Mouse (Mus musculus): ENCODE measurements at regions not wholly inside any gene's neighbourhood (a gene's known extent, or its start where the extent isn't known, plus 50 kb on each side); places are given as distances from the start of the nearest gene placed in this dataset.

DNA sequence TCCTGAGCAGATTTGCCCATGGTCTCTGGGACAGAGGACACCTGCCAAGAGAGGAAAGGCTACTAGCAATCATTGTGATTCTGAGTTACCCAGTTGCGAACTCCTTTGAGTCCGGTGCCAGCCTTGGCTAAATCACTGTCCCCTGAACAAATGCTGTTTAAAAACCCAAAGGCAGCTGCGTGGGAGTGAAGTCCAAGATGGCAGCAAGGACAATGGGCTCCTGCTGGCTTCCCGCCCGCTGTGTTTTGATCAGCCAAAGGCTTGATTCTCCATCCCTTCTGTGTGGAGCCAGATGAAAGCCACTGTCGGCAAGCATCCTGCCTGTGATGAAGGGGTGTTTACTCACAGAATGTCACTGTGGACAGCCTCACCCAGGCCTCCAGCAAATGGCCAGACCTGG lies 111.4 kb downstream of the E030025P04Rik start:
- no peaks in the 10 kb centered on the region for H3K4me1 ChIP-seq (replicated peaks; ENCODE audit: control insufficient read depth, insufficient read depth, low read length)
- H3K27ac ChIP-seq (ENCODE audit: low read depth, low read length): no peak overlapping the region; the same call in 1 of the 2 replicates
- no peak overlapping the region for H3K4me2 ChIP-seq (replicated peaks; ENCODE audit: low read depth, low read length)
- WGBS: 26% methylated on average over 6 of the region's 6 CpGs
- no peaks in the 10 kb centered on the region for H3K9me3 ChIP-seq (ENCODE audit: control insufficient read depth, low read length)
- DNase-seq (ENCODE audit: low spot score) (peak; percentile 26), ATAC-seq (ENCODE audit: low FRiP score) (peak; percentile 71)
- no peak overlapping the region for H3K4me3 ChIP-seq (ENCODE audit: low read depth, low read length)
- H3K36me3 ChIP-seq (ENCODE audit: control insufficient read depth, insufficient read depth, low read length): no peaks in the 10 kb centered on the region
- H3K27me3 ChIP-seq (ENCODE audit: control insufficient read depth, insufficient read depth, low read length): no peaks in the 10 kb centered on the region
- no peak overlapping the region for H3K9ac ChIP-seq (ENCODE audit: low read depth, low read length)

DNA sequence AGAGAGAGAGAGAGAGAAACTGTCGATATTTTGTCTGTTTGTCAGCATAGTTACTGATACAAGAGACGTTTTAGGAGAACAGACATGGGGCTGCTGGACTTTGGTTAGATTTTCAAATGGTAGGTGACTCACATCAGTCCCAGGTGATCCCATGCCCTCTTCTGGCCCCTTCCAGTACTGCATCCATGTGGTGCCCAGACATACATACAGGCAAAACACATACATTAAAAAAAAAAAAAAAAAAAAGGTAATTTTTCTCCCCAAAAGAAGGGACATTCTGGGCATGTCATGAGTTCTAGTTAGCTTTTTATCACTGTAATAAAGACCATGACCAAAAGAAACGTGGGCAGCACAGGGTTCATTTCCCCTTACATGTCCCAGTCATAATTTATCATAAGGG lies 110.3 kb downstream of the Axin2 start:
- H3K4me2 ChIP-seq (replicated peaks; ENCODE audit: low read depth, low read length): no peak overlapping the region
- no peaks in the 10 kb centered on the region for H3K4me1 ChIP-seq (replicated peaks; ENCODE audit: control insufficient read depth, insufficient read depth, low read length)
- DNase-seq (ENCODE audit: low spot score) (peak; percentile 74), ATAC-seq (ENCODE audit: low FRiP score) (peak; percentile 49; the same call in 1 of the 2 replicates)
- WGBS: 23% methylated on average over 3 of the region's 3 CpGs
- no peak overlapping the region for H3K9ac ChIP-seq (ENCODE audit: low read depth, low read length)
- no peaks in the 10 kb centered on the region for H3K9me3 ChIP-seq (ENCODE audit: control insufficient read depth, low read length)
- no peak overlapping the region for H3K4me3 ChIP-seq (ENCODE audit: low read depth, low read length)
- H3K36me3 ChIP-seq (ENCODE audit: control insufficient read depth, insufficient read depth, low read length): no peaks in the 10 kb centered on the region
- no peaks in the 10 kb centered on the region for H3K27me3 ChIP-seq (ENCODE audit: control insufficient read depth, insufficient read depth, low read length)
- H3K27ac ChIP-seq (ENCODE audit: low read depth, low read length): no peak overlapping the region

DNA sequence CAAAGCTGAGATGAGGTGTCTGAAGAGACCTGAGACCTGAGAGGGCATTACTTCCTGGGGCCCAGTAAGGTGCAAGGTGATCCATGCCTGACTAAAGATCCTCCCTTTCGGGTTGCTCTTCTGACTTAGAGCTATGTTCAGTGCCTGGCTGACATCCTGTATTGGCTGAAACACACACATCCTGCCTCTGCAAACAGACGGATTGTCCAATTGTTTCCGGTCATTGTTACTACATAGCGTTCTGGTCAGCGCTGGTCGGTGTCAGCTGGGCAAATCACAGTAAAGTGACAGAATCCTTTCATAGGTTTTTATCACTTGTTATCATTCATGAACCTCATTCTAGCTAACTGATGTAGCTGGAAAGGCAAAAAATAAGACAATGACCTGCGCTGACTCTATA lies 109.7 kb downstream of the Axin2 start:
- ATAC-seq (ENCODE audit: low FRiP score) (no peak), DNase-seq (ENCODE audit: low spot score) (no peak)
- Histone ChIP-seq H3K27ac (ENCODE audit: low read depth, low read length) (no peak overlapping the region), H3K36me3 (ENCODE audit: control insufficient read depth, insufficient read depth, low read length) (no peaks in the 10 kb centered on the region), H3K4me3 (ENCODE audit: low read depth, low read length) (no peak overlapping the region), H3K4me1 (replicated peaks; ENCODE audit: control insufficient read depth, insufficient read depth, low read length) (no peaks in the 10 kb centered on the region), H3K4me2 (replicated peaks; ENCODE audit: low read depth, low read length) (no peak overlapping the region), H3K27me3 (ENCODE audit: control insufficient read depth, insufficient read depth, low read length) (no peaks in the 10 kb centered on the region), H3K9me3 (ENCODE audit: control insufficient read depth, low read length) (no peaks in the 10 kb centered on the region), H3K9ac (ENCODE audit: low read depth, low read length) (no peak overlapping the region)
- WGBS: 65% methylated on average over 7 of the region's 7 CpGs

DNA sequence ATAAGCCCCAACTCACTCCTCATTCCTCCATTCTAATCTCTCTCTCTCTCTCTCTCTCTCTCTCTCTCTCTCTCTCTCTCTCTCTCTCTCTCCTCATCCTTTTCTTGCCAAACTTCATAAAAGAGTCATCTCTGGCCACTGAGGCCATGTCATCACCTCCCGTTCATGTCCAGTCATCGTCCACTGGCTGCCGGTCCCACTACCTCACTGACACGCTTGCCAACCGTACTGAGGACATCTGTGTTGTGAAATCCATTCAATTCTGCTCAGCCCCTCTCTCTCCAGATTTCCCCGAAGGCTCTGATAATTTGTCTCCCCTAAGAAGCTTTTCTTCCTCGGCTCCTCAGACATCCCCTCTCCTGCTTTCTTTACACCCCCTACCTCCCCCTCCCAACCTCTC lies 94.7 kb downstream of the Axin2 start:
- no peaks in the 10 kb centered on the region for H3K4me1 ChIP-seq (replicated peaks; ENCODE audit: control insufficient read depth, insufficient read depth, low read length)
- 76% methylated on average over 7 of the region's 7 CpGs for WGBS
- H3K4me2 ChIP-seq (replicated peaks; ENCODE audit: low read depth, low read length): no peak overlapping the region
- H3K27me3 ChIP-seq (ENCODE audit: control insufficient read depth, insufficient read depth, low read length): no peaks in the 10 kb centered on the region
- H3K9me3 ChIP-seq (ENCODE audit: control insufficient read depth, low read length): no peaks in the 10 kb centered on the region
- H3K9ac ChIP-seq (ENCODE audit: low read depth, low read length): no peak overlapping the region
- H3K27ac ChIP-seq (ENCODE audit: low read depth, low read length): no peak overlapping the region
- no peak overlapping the region for H3K4me3 ChIP-seq (ENCODE audit: low read depth, low read length)
- DNase-seq (ENCODE audit: low spot score): no peak
- ATAC-seq (ENCODE audit: low FRiP score): no peak
- no peaks in the 10 kb centered on the region for H3K36me3 ChIP-seq (ENCODE audit: control insufficient read depth, insufficient read depth, low read length)

DNA sequence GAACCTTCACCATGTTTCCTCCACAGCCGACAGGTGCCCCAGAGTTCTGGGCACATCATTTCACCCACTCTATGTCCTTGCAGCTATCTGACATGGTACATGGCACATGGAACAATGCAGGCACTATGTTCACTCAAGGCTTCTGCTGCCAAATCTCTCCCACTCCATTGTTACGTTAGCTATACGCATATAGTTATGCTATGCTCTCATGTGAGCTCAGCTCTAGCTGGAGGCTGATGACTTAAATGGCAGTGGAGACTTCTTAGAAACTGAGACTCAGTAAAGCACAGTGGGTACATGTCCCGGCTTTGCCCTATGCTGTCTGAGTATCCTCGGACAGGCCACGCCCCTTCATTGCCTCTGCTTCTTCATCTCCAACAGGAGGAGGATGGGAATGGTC lies 91.0 kb downstream of the Axin2 start:
- Histone ChIP-seq H3K27ac (ENCODE audit: low read depth, low read length) (no peak overlapping the region), H3K9me3 (ENCODE audit: control insufficient read depth, low read length) (no peaks in the 10 kb centered on the region), H3K4me1 (replicated peaks; ENCODE audit: control insufficient read depth, insufficient read depth, low read length) (no peaks in the 10 kb centered on the region), H3K9ac (ENCODE audit: low read depth, low read length) (no peak overlapping the region), H3K27me3 (ENCODE audit: control insufficient read depth, insufficient read depth, low read length) (no peaks in the 10 kb centered on the region), H3K4me3 (ENCODE audit: low read depth, low read length) (no peak overlapping the region), H3K4me2 (replicated peaks; ENCODE audit: low read depth, low read length) (no peak overlapping the region), H3K36me3 (ENCODE audit: control insufficient read depth, insufficient read depth, low read length) (no peaks in the 10 kb centered on the region)
- 93% methylated on average over 6 of the region's 6 CpGs for WGBS
- ATAC-seq (ENCODE audit: low FRiP score) (no peak), DNase-seq (ENCODE audit: low spot score) (no peak)

DNA sequence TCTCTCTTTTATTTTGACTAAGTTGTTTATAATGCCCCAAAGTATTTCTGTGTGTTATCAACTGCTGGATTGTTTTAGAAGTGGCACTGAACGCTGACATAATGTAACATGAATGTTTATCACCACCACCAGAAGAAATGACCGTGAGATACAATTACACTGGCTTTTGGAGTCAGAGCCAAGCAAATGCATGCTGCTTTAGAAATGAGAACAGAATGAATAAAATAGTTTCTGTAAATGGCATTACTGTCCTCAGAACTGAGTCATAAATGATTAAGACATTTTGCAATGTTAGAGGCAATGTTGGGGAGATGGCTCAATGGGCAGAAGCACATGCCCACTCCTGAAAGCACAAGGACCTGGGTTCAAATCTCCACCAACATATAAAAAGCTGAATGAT lies 88.7 kb downstream of the Axin2 start:
- Histone ChIP-seq H3K36me3 (ENCODE audit: control insufficient read depth, insufficient read depth, low read length) (no peaks in the 10 kb centered on the region), H3K27ac (ENCODE audit: low read depth, low read length) (no peak overlapping the region), H3K27me3 (ENCODE audit: control insufficient read depth, insufficient read depth, low read length) (no peaks in the 10 kb centered on the region), H3K9ac (ENCODE audit: low read depth, low read length) (no peak overlapping the region), H3K9me3 (ENCODE audit: control insufficient read depth, low read length) (no peaks in the 10 kb centered on the region), H3K4me2 (replicated peaks; ENCODE audit: low read depth, low read length) (no peak overlapping the region), H3K4me1 (replicated peaks; ENCODE audit: control insufficient read depth, insufficient read depth, low read length) (no peaks in the 10 kb centered on the region), H3K4me3 (ENCODE audit: low read depth, low read length) (no peak overlapping the region)
- DNase-seq (ENCODE audit: low spot score) (no peak), ATAC-seq (ENCODE audit: low FRiP score) (no peak)
- 91% methylated on average over 2 of the region's 2 CpGs for WGBS

DNA sequence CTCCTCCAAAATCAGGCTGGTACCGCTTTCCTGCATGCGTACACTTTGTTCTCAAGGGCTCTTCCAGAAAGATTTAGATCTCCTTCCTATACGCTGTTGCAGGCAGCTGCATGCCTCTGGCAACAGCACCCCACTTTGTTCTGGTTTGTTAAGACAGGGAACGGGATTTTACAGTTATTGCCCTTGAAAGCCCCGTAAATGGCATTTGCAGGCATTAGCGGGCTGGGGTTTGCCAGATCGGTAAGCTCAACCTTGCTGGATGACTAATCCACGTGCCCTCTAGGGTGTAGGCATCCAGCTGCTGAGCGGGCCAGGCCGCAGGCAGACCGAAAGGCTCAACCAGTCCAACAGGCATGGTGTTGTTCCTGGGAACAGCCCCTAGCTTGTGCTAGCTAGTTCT lies 85.5 kb downstream of the Axin2 start:
- Histone ChIP-seq H3K9ac (ENCODE audit: low read depth, low read length) (no peak overlapping the region), H3K36me3 (ENCODE audit: control insufficient read depth, insufficient read depth, low read length) (no peaks in the 10 kb centered on the region), H3K27me3 (ENCODE audit: control insufficient read depth, insufficient read depth, low read length) (no peaks in the 10 kb centered on the region), H3K9me3 (ENCODE audit: control insufficient read depth, low read length) (no peaks in the 10 kb centered on the region), H3K4me2 (replicated peaks; ENCODE audit: low read depth, low read length) (no peak overlapping the region), H3K4me3 (ENCODE audit: low read depth, low read length) (no peak overlapping the region), H3K4me1 (replicated peaks; ENCODE audit: control insufficient read depth, insufficient read depth, low read length) (no peaks in the 10 kb centered on the region), H3K27ac (ENCODE audit: low read depth, low read length) (no peak overlapping the region)
- DNase-seq (ENCODE audit: low spot score) (no peak), ATAC-seq (ENCODE audit: low FRiP score) (no peak)
- WGBS: 94% methylated on average over 11 of the region's 11 CpGs

All from hindbrain, embryonic 11.5 days (tissue).